Mouse (Mus musculus) hindbrain, embryonic 16.5 days (tissue): ENCODE data around the gene Ctnnd2. TPM values are rescaled to one million over a fixed set of nuclear protein-coding genes. Genes with fewer than 3 reads are reported as not detected.

Experiments
- ATAC-seq: fragments of 200-750 bp; cut with Nextera tagmentation; 2 replicates; pipeline ENCODE4 v1.8.0; 2017; ENCODE audit warnings: moderate TSS enrichment, moderate library complexity
- H3K27ac ChIP-seq: fragments of 300-500 bp; sonication (generic); 2 replicates; pipeline ENCODE4 v1.5.1; 2014; ENCODE audit warnings: low read depth, mild to moderate bottlenecking, control low read depth, low read length, moderate library complexity
- H3K27me3 ChIP-seq: fragments of 300-500 bp; sonication (generic); replicated peaks from 2 replicates; pipeline ENCODE4 v1.6.1; 2014; ENCODE audit warnings: low read length; ENCODE audit not compliant: control insufficient read depth, insufficient read depth
- H3K36me3 ChIP-seq: fragments of 300-500 bp; sonication (generic); 2 replicates; pipeline ENCODE4 v1.6.1; 2014; ENCODE audit warnings: mild to moderate bottlenecking, low read length, moderate library complexity, mixed read lengths; ENCODE audit not compliant: control insufficient read depth, insufficient read depth
- H3K4me1 ChIP-seq: fragments of 300-500 bp; sonication (generic); 2 replicates; pipeline ENCODE4 v1.6.1; 2014; ENCODE audit warnings: low read depth, low read length; ENCODE audit not compliant: control insufficient read depth, insufficient read depth
- H3K4me2 ChIP-seq: fragments of 300-500 bp; sonication (generic); 2 replicates; pipeline ENCODE4 v1.6.1; 2014; ENCODE audit warnings: mild to moderate bottlenecking, low read length, control low read depth, moderate library complexity
- H3K4me3 ChIP-seq: fragments of 300-500 bp; sonication (generic); 2 replicates; pipeline ENCODE4 v1.5.1; 2014; ENCODE audit warnings: mild to moderate bottlenecking, low read length, control low read depth, moderate library complexity
- H3K9ac ChIP-seq: fragments of 300-500 bp; sonication (generic); 2 replicates; pipeline ENCODE4 v1.6.1; 2014; ENCODE audit warnings: low read depth, mild to moderate bottlenecking, control low read depth, low read length, moderate library complexity
- H3K9me3 ChIP-seq: fragments of 300-500 bp; sonication (generic); 2 replicates; pipeline ENCODE4 v1.6.1; 2014; ENCODE audit warnings: mild to moderate bottlenecking, low read length, moderate library complexity; ENCODE audit not compliant: control insufficient read depth
- WGBS: fragments of 180-500 bp; shearing (Covaris S2); extraction: QIAGEN DNeasy Blood & Tissue Kit; methylation state at CpG from one replicate; pipeline ENCODE4 v1.1.7; 2014; 5-methylcytosine and 5-hydroxymethylcytosine counted together
- polyA plus RNA-seq: library from polyadenylated mRNA; unstranded; fragments of >200 nt; fragmentation: Nextera tagmentation; extraction: Ambion mirVana; gene quantifications from 2 replicates; pipeline ENCODE4 v1.2.1, GENCODE M21; 2015

Gene Ctnnd2
- polyA plus RNA-seq, 1 experiment from 2014 or later, result 56.9 TPM

GRCm38 (mm10) chr15:31070311-31070710 lies 897.9 kb downstream of the Ctnnd2 start:
- H3K4me1 ChIP-seq, result no peaks in the 10 kb centered on the region
- no peaks in the 10 kb centered on the region for H3K27me3 ChIP-seq
- no peaks in the 10 kb centered on the region for H3K36me3 ChIP-seq
- H3K4me3 ChIP-seq, result no peak overlapping the region
- H3K9ac ChIP-seq, result no peak overlapping the region
- no peak for ATAC-seq
- WGBS, result 83% methylated on average over 5 of the region's 5 CpGs
- H3K4me2 ChIP-seq, result no peak overlapping the region
- no peaks in the 10 kb centered on the region for H3K9me3 ChIP-seq
- H3K27ac ChIP-seq, result no peak overlapping the region
